Mouse (Mus musculus) gastrocnemius, postnatal 10 days (tissue): ENCODE results near the gene Ttc23l. TPM values are rescaled to one million over a fixed set of nuclear protein-coding genes. Genes with fewer than 3 reads are reported as not detected.

ENCODE experiments used
- total RNA-seq, 2 experiments: library from RNA; stranded (reverse); gene quantifications; 2 replicates each; pipeline ENCODE4 v1.2.3; 2021

The Ttc23l gene
- total RNA-seq, 2 experiments from 2014 or later = not detected

Other genes starting within 250 kb of the Ttc23l start
- not detected for gene Gm21973, start 233.3 kb downstream of the Ttc23l start, total RNA-seq
- gene Agxt2, start 200.1 kb downstream of the Ttc23l start, total RNA-seq = not detected
- gene Dnajc21, start 88.2 kb downstream of the Ttc23l start, total RNA-seq = 10 to 100 TPM; 26.3 to 28.6 TPM
- 10 to 100 TPM; 23.0 to 26.3 TPM for gene Brix1, start 72.7 kb downstream of the Ttc23l start, total RNA-seq
- gene Rad1, start 72.7 kb downstream of the Ttc23l start, total RNA-seq = 1 to 10 TPM; 6.1 to 7.8 TPM
- 10 to 100 TPM in 1 of 2 experiments, 1 to 10 TPM in 1; 8.2 to 12.8 TPM for gene Rai14, start 156.0 kb upstream of the Ttc23l start, total RNA-seq